Mouse (Mus musculus): Measurements from ENCODE around the gene Galnt16.
A peak's percentile ranks its signal among the peaks of the same experiment; 100 is the strongest.

Galnt16 gene

DNA sequence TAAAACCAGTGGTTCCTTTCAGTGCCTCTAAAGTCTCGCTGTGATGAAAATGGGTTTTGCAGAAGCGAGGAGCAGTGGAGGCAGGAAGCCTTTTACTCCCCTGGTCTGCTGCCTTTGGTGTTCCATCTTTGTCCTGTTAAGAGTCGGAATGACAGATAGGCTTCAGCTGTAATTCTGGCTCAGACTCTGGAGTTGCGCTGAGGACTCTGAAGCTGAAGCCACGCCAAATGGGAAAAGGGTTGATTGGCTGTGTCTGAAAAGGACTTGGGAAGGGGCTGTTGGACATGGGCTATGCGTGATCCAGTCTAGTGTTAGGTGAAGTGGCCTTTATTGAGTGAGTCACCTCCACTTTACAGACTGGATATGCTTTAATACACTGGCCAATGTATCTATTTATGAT lies 12.6 kb downstream of the Galnt16 start:
- no peak for DNase-seq (ENCODE audit: low spot score in 2 of 2)

DNA sequence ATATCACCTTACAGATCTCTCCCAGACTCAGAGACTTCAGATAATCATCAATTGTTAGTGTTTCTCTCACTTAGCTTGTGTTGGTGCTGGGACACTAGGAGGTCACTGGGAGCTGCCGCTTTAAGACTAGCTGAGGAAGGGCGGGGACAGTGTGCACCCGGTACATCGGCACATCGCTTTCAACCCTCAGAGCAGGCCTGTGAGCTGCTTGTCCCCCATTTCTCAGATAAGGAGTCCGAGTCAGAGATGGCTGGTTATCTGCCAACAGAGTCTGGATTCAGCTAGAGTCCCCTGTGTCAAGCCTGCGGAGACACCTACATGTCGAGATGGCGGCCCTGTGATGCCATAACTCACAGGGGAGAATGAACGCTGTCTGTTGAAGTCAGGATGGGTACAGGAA lies 13.5 kb downstream of the Galnt16 start:
- DNase-seq (ENCODE audit: low spot score in 2 of 2), result no peak

DNA sequence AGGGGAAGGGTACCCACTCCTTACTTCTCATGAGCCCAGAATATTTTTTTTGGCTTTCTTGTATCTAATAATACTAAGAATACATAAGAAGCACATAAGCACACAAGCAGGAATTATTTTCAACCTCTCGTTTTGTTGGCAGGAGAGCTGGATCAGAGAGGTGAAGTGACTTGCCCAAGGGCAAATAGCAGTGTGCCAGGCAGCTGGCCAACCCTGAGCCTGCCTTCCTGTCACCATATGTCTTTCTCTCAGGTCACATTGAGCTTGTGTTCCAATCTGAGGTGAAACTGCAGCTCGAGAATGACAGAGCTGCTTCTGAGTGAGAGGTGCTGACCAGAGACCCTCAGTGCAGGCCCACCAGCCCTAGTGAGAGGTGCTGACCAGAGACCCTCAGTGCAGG lies 15.8 kb downstream of the Galnt16 start:
- DNase-seq (ENCODE audit: low spot score in 2 of 2), result no peak

DNA sequence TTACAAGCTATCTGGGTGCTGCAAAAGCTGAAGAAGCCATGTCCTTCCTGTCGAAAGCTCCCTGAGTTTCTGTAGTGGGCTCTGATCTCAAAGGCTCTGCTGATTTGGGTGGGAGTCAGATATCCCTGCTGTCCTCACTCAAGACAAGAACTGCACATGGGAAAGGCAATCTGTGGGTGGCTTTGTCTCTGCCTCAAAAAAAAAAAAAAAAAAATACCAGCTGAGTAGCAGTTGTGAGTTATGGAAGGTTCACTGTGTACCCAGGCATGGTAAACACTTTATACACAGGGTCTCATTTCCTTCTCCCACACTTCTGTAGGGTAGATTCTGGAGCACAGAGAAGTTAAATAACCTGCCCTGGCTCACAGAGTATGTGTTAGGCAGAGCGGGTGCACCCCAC lies 19.2 kb downstream of the Galnt16 start:
- DNase-seq (ENCODE audit: low spot score in 2 of 2), result no peak

DNA sequence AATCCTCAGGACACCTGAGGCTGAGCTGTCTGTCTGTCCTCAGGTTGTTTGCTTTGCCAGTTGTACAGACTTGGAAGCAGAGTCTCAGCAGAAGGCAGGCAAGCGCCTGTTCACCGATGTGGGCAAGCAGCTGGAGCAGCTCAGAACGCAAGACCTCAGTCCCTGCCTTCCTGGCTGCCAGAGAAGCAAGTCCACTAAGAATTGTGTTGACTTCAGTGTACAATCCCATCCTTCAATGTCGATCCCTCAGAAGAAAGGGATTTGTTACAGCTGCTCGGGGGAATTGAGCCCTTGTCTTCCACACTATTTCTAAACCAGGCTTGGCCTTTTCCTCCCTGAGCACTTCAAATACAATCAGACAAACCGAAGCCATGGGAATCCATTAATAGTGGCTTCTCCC lies 20.2 kb downstream of the Galnt16 start:
- DNase-seq (ENCODE audit: low spot score in 2 of 2), result no peak

DNA sequence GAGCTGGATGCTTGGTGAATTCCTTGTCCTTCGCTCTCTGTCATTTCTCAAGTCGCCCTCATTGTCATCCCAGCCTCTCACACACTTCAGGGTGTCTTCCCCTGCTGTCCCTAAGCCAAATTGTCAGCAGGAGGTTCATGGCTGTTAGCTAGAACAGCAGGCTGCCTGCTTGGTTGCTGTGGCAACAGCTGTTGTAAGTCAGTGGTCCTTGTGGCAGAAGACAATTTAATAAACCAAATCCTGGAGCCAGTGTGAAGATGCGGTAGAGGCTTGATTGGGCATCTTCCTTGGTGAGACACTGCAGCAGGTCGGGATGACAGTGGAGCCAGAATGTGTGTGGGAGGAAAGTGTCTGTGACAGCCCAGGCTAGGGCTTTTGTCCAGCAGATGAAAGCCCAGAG lies 27.2 kb downstream of the Galnt16 start:
- no peak for DNase-seq (ENCODE audit: low spot score in 2 of 2)

DNA sequence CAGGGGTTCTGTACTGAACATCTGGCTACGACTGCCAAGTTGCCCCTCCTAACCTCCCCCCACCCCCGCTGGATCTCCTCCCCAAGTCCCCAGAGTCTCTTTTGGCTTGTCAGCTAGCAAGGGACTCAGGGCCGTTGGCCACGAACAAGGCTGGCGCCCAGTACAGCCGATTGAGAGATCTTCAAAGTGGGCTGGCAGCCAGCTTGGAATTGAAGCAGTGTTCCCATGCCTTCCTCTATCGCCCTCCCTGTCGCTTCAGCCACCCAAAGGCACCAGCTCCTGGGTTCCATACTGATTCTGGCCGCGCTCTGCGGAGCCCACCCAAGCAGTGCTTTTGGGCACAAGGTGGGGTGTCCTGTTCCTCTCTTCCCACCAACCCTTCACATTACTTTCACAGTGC lies 31.6 kb downstream of the Galnt16 start:
- peak in 1 of 2 experiments; percentile 52 for DNase-seq (ENCODE audit: low spot score in 2 of 2)

DNA sequence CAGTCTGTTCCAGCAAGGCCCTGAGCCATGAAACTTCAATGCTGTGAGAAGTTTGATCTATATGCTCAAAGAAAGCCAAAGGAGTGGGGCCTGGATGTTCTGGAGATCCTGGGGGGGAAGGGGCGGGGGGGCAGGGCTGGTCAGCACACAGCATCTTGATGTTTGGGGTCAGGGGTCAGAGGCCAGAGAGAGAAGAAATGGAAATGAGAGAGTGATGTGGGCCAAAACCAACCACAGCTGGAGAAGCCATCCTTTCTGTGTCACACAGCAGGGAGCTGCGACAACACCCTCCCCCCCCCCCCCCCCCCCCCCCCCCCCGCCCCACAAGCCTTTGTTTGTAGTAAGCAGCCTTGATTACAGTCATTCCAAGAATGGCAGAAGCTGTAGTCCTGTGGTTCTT lies 35.1 kb downstream of the Galnt16 start:
- DNase-seq (ENCODE audit: low spot score in 2 of 2), result no peak

DNA sequence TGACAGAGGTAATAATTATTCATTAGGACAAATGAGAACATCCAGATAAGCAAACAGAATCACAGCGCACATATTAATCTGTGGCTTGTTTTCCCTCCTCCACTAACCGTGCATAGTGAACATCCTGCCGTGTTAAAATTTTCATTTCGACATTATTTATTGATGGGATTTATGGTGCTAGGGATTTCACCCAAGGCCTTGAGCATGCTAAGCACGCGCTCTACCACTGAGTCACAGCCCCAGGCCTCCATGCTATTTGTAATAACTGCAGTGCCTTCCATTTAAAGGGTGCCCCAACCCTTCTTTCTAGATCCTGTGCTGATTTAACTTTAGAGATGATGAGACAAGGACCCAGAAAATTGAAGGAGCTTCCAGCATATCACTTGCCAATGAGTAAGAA lies 36.2 kb downstream of the Galnt16 start:
- no peak for DNase-seq (ENCODE audit: low spot score in 2 of 2)

DNA sequence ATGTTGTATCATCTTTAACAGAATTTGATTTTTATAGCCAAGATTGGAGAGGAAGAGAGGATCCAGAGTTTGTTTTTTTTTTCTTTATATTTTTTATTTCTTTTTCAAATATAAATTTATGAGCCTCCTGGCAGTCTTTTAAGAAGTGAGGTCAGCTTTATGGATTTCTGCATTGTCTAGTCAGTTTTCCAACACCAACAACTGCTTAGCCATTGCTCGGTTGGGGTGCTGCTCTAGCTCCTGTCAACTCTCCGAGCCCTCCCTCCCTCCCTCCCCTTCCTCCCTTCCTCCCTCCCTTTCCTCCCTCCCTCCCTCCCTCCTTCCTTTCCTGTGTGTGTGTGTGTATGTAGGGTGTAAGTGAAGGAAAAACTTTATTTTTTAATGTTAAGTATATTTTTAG lies 43.8 kb downstream of the Galnt16 start:
- no peak for DNase-seq (ENCODE audit: low spot score in 2 of 2)

DNA sequence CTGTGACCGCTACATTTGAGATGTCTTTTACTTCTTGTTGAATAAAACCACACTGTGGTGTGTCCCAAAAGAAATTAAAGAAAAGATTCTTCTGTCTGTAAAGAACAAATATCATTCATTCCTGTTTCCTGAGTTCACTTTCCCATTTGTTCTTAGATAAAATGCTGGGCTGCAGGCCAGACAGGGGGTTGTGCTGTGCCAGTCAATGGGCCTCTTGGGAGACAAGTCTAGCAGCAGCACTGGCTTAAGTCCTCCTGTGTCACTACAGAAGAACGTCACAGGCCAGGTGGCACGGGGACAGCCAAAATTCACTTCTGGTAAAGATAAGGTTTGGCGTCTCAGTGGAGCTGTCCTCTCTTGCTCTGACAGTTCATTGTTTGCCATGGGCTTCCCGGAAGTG lies 44.7 kb downstream of the Galnt16 start:
- no peak for DNase-seq (ENCODE audit: low spot score in 2 of 2)

DNA sequence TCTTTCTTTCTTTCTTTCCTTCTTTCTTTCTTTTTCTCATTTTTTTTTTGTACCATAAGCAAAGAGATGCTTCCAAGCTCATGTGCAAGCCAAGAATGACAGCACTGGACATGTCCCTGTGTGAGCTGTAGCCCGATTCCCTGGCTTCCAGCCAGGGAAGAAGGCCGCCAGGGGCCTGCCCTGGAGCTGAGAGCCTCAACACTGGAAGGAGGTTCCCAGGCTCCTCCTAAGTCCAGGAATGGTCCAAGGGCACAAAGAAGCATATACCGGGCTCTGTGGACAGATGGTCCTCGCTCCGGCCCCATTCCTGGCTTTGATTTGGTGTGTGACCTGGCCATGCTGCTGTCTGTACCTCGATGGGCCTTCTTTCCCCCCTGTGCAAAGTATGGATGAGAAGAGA lies 46.9 kb downstream of the Galnt16 start:
- DNase-seq (ENCODE audit: low spot score in 2 of 2), result no peak

DNA sequence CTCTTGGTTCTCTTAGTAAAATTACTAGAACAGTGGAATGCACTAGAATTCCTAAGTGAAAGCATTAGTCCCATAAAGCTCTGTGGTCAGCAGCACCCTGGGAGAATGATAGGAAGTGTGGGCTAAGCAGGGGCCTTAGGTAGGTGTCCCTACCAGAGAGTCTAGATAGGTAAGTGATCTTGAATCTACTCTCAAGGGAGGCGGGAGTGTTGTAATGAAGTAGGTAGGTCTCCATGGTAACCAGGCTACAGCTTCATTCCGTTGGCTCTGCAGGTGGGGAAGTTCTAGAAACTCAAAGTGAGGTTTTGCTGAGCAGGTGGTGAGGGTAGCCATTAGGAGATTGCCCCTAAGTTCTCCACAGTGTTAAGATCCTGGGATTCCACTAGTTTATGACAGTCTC lies 47.7 kb downstream of the Galnt16 start:
- DNase-seq (ENCODE audit: low spot score in 2 of 2), result no peak

DNA sequence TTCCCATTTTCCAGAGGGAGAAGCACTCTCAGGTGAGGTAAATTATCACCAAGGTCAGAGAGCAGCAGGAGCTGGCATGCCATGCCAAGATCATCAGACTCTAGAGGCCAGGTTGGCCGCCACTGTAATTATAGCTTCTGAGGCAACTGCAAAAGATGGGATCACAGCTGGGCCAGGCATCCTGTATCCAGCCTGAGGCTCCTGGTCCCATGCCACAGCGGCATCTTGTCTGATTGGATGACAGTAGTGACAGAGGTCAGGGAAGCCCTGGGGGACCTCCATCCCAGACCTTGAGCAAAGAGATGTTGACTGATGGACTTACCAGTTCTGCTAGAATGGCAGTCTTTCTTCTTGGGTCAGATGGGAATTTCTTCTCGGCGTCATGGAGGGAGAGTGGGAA lies 48.4 kb downstream of the Galnt16 start:
- no peak for DNase-seq (ENCODE audit: low spot score in 2 of 2)

DNA sequence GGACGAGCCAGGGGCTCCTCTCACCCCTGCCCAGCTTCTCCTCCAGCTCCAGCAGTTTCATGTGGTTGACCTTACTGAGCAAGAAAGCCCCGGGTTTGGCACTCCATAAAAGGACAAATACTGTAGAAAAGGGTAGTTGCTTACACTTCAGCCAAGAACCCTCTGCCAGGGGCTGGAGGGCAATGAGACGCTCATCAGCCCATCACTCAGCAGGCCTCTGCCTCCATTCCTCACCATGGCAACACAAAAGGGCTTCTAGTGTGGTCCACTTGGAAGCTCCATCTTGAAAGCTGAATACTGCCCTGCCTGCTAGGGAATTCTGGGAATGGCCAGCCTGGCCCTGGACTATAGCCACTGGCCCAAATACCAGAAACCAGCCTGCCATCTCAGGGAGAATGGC lies 49.3 kb downstream of the Galnt16 start:
- no peak for DNase-seq (ENCODE audit: low spot score in 2 of 2)

DNA sequence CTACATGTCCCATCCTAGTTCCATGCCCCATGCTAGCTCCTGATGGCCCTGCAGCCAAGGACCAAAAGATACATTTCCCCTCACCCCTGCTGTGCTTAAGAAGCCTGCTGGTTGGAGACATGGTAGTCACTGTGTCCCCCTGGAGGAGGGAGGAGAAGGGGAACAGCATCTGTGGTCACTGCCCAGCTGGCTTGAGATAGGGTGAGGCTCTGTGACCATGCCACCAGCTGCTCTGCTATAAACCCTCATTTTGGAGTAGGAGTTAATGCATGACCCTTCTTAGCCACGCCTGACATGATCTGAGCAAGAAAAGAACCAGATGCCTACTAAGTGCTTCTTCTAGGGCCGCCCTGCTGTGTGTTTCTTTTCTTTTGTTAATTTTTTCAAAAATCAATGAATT lies 51.5 kb downstream of the Galnt16 start:
- DNase-seq (ENCODE audit: low spot score in 2 of 2), result no peak

DNA sequence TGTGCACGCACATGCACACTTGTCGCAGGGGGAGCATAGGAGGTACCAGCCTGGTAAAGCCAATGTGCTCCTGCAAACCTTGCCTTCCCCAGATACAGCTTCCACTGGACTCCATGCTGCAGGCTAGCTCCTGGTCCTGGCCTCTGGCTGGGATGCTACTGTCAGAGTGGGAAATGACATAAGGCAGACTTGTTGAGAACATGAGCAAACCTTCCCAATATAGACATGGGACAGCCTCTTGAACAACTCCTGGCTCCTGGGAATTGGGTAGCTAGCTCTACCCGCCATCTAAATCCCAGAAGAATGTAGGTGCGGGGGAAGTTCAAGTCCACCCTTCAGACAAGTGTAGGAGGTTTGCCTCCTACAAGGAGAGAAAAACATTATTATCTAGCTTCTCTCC lies 56.2 kb downstream of the Galnt16 start:
- DNase-seq (ENCODE audit: low spot score in 2 of 2), result no peak

DNA sequence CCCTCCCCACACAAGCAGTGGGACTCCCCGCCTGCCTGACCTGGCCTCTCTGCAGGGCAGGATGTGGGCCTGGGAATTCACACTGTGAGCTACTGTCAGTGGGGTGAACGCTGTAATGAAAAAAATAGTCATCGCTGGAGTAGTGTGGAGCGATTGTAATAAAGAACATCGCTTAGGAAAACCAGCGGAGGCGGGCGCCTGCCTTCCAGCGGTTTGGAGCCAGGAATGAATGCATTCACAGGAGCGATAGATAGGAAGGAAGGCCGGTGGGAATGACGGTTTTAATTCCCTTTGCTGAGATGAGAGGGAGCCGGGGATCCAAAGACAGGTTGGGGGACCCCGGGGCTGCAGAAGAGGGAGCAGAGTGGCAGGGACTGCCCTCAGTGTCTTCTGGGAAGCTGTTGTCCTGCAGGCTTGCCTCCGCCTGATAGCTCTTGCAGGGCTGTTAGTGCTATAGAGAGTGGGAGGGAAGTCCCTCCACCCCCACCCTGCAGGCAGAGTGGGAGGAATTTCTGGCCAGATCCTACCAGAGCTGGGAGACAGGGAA lies 56.8 kb downstream of the Galnt16 start:
- no peak for DNase-seq (ENCODE audit: low spot score in 2 of 2)

DNA sequence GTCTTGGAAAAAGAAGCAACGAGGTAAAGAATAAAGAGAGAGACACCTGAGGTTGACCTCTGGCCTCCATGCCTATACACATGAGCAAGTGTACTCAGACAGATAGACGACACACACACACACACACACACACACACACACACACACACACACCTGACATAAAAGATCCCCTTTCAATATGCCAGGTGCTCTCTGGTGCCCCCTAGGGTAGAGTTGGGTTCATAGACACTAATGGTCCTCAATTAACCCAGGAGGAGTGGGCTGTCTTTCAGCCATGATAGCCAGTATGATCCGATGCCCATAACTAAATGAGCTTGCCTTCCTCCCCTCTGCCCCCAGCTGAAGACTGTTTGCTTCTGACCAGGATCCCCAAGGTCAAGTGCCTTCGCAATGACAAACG lies 59.0 kb downstream of the Galnt16 start:
- DNase-seq (ENCODE audit: low spot score in 2 of 2), result no peak

DNA sequence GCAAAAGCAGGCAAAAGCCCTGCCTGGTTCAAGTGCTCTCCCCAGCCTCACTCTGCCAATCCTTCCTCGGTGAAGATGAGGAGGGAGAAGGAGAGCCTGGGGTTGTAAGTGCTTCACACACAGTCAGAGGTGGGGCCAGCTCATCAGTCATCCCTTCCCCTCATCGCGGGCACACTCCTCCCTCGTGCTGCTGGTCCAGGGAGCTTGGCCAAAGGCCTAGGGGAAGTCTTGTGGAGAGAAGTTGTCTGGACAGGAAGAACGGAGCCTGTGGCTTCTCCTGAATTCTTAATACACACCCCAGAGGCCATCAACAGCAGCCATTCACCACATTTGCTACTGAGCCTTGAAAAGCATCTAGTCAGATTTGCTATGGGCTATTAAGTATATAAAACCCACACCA lies 63.3 kb downstream of the Galnt16 start:
- DNase-seq (ENCODE audit: low spot score in 2 of 2), result no peak

DNA sequence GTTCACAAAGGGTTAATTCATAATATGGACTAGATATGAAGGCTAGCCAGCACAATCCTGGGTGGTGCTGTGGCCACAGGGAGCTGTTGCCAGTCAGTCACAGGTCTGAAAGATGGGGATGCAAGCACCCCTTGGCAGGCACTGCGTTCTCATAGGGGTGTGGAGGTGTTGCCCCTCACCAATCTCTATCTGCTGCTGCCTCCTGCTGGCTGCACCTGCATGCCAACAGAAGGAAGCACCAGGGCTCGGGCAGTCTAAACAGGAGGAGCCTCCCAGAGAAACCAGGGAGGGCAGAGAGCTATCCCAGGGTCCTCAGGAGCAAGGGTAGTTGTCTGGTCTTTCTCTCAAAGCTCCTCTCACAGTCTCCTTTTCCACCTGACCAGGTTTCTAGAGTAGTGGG lies 66.9 kb downstream of the Galnt16 start:
- peak; percentile 39 to 50 for DNase-seq (ENCODE audit: low spot score in 2 of 2)

DNA sequence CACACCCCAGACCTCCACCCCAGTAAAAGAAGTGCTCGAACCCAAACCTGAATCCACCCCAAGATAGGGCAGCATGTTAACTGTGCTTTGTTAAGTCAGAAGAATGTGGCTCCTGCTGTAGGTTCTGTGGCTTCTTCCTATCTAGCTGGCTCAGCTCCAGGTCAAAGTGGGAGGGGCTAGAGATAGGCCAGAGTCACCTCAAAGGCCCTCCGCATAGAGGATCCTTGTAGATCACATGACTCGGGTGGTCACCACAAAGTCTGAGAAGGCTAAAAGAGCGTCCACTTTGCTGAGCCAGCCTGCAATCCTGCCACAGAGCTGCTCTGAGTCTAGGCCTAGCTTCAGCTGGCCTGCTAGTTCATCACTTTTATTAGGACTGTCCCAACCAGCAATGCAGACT lies 76.1 kb downstream of the Galnt16 start:
- no peak for DNase-seq (ENCODE audit: low spot score in 2 of 2)

DNA sequence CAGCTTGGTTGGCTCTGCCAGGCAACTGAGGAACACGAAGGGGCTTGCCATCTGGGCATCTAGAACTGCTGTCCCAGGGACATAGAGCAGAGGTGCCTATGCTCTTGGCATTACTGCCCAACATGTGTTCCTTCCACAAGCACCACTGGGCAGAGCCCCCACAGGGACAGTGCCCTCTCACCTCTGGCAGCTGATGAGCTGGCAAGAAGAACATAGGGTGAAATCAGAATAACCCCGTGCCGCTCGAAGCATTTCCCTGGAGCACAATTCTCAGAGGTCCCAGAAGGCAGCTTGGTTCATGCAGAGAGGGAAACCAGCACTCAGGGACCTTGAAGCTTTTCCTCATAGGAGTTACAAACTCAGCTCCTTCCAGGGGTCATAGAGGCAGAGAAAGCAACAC lies 76.7 kb downstream of the Galnt16 start:
- no peak for DNase-seq (ENCODE audit: low spot score in 2 of 2)

DNA sequence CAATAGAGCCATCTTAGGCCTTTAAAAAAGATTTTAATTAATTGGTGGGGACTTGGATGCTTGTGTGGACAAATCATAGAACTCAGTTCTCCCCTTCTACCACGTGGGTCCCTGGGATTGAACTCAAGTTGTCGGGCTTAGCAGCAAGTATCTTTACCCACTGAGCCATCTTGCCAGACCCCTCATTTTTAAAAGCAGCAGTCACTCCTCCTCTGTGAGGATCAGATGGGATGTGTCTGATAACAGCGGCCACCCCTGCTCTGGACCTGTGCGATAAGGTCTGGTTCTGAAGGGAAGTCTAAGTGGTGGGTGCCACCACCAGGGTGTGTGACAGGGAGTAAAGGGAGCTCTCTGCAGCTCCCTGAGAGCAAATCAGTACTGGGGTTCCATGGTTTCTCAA lies 77.5 kb downstream of the Galnt16 start:
- no peak for DNase-seq (ENCODE audit: low spot score in 2 of 2)

DNA sequence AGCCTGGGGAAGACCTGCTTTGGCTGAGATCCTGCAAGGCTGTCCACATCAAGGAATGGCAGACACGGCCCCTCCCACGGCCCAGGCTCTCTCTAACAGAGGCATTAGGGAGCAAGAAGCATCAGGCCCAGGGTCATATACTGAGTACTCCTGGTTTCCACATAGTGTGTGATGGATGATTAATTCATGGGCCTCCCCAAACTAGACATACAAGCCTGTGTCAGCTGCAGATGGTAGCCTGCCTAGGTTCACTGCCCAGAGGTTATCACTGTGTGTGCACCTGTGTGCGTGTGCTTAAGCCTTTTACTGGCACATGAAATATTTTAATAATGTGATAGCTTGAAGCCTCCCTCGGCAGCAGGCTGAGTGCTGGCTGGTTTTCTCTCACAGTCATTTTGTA lies 77.9 kb downstream of the Galnt16 start:
- DNase-seq (ENCODE audit: low spot score in 2 of 2), result no peak

Measured in urinary bladder, postnatal 36 days (tissue).